Mouse (Mus musculus): ENCODE results near the gene Nek9. TPM values are rescaled to one million over a fixed set of nuclear protein-coding genes. Genes with fewer than 3 reads are reported as not detected.
A peak's percentile ranks its signal among the peaks of the same experiment; 100 is the strongest.

Nek9 gene
- polyA plus RNA-seq, 1 experiment from 2014 or later: 10.2 TPM

GRCm38 (mm10) chr12:85297345-85297997 is 41.7 kb downstream of the Nek9 start:
- H3K27ac ChIP-seq (ENCODE audit: low read depth, low read length): no peak overlapping the region

GRCm38 (mm10) chr12:85296915-85297314 is 42.2 kb downstream of the Nek9 start:
- no peak for ATAC-seq
- Histone ChIP-seq H3K4me2 (replicated peaks; ENCODE audit: low read depth) (no peak overlapping the region), H3K9me3 (ENCODE audit: control insufficient read depth) (no peaks in the 10 kb centered on the region), H3K4me1 (replicated peaks; ENCODE audit: control insufficient read depth, insufficient read depth, low read length) (no peaks in the 10 kb centered on the region), H3K36me3 (ENCODE audit: control insufficient read depth, insufficient read depth) (peaks cover 15% of the 10 kb centered on the region), H3K9ac (ENCODE audit: low read depth, low read length) (no peak overlapping the region), H3K27me3 (replicated peaks; ENCODE audit: control insufficient read depth, insufficient read depth, low read length) (no peaks in the 10 kb centered on the region), H3K27ac (ENCODE audit: low read depth, low read length) (no peak overlapping the region), H3K4me3 (ENCODE audit: low read depth, low read length) (no peak overlapping the region)
- 79% methylated on average over 5 of the region's 5 CpGs for WGBS
- TF ChIP-seq CTCF (IDR thresholded peaks at IDR 0.05; ENCODE audit: low read depth): no peak

More at GRCm38 (mm10) chr12:85297345-85297997, 41.7 kb downstream of the Nek9 start:
- no peaks in the 10 kb centered on the region for H3K4me1 ChIP-seq (replicated peaks; ENCODE audit: control insufficient read depth, insufficient read depth, low read length)
- H3K9me3 ChIP-seq (ENCODE audit: control insufficient read depth): no peaks in the 10 kb centered on the region
- H3K4me3 ChIP-seq (ENCODE audit: low read depth, low read length): no peak overlapping the region
- ATAC-seq: no peak
- no peak overlapping the region for H3K4me2 ChIP-seq (replicated peaks; ENCODE audit: low read depth)
- WGBS: 82% methylated on average over 10 of the region's 10 CpGs
- TF ChIP-seq CTCF (IDR thresholded peaks at IDR 0.05; ENCODE audit: low read depth): no peak
- no peaks in the 10 kb centered on the region for H3K27me3 ChIP-seq (replicated peaks; ENCODE audit: control insufficient read depth, insufficient read depth, low read length)
- peaks cover 19% of the 10 kb centered on the region for H3K36me3 ChIP-seq (ENCODE audit: control insufficient read depth, insufficient read depth)
- H3K9ac ChIP-seq (ENCODE audit: low read depth, low read length): no peak overlapping the region

GRCm38 (mm10) chr12:85295506-85295905 is 43.7 kb downstream of the Nek9 start:
- WGBS: 98% methylated on average over 2 of the region's 2 CpGs
- no peak for TF ChIP-seq CTCF (IDR thresholded peaks at IDR 0.05; ENCODE audit: low read depth)

GRCm38 (mm10) chr12:85292906-85293305 is 46.3 kb downstream of the Nek9 start:
- Histone ChIP-seq H3K27ac (ENCODE audit: low read depth, low read length) (no peak overlapping the region), H3K27me3 (replicated peaks; ENCODE audit: control insufficient read depth, insufficient read depth, low read length) (peaks cover 11% of the 10 kb centered on the region), H3K9me3 (ENCODE audit: control insufficient read depth) (no peaks in the 10 kb centered on the region), H3K4me1 (replicated peaks; ENCODE audit: control insufficient read depth, insufficient read depth, low read length) (no peaks in the 10 kb centered on the region), H3K4me3 (ENCODE audit: low read depth, low read length) (no peak overlapping the region), H3K4me2 (replicated peaks; ENCODE audit: low read depth) (no peak overlapping the region), H3K9ac (ENCODE audit: low read depth, low read length) (no peak overlapping the region), H3K36me3 (ENCODE audit: control insufficient read depth, insufficient read depth) (no peaks in the 10 kb centered on the region)
- no peak for ATAC-seq
- TF ChIP-seq CTCF (IDR thresholded peaks at IDR 0.05; ENCODE audit: low read depth): 0 out of 2 replicates have a peak, but pooled peaks have one; percentile 26

More at GRCm38 (mm10) chr12:85295506-85295905, 43.7 kb downstream of the Nek9 start:
- ATAC-seq: no peak
- H3K4me1 ChIP-seq (replicated peaks; ENCODE audit: control insufficient read depth, insufficient read depth, low read length): no peaks in the 10 kb centered on the region
- no peaks in the 10 kb centered on the region for H3K27me3 ChIP-seq (replicated peaks; ENCODE audit: control insufficient read depth, insufficient read depth, low read length)
- no peak overlapping the region for H3K9ac ChIP-seq (ENCODE audit: low read depth, low read length)
- no peak overlapping the region for H3K4me3 ChIP-seq (ENCODE audit: low read depth, low read length)
- H3K27ac ChIP-seq (ENCODE audit: low read depth, low read length): no peak overlapping the region
- peaks cover 1% of the 10 kb centered on the region; the same call in 1 of the 2 replicates for H3K36me3 ChIP-seq (ENCODE audit: control insufficient read depth, insufficient read depth)
- no peak overlapping the region for H3K4me2 ChIP-seq (replicated peaks; ENCODE audit: low read depth)
- H3K9me3 ChIP-seq (ENCODE audit: control insufficient read depth): no peaks in the 10 kb centered on the region

- Histone ChIP-seq H3K36me3 (ENCODE audit: control insufficient read depth, insufficient read depth) (no peaks in the 10 kb centered on the region), H3K4me2 (replicated peaks; ENCODE audit: low read depth) (no peak overlapping the region), H3K27me3 (replicated peaks; ENCODE audit: control insufficient read depth, insufficient read depth, low read length) (peaks cover 11% of the 10 kb centered on the region), H3K9me3 (ENCODE audit: control insufficient read depth) (no peaks in the 10 kb centered on the region), H3K9ac (ENCODE audit: low read depth, low read length) (no peak overlapping the region), H3K4me3 (ENCODE audit: low read depth, low read length) (no peak overlapping the region), H3K4me1 (replicated peaks; ENCODE audit: control insufficient read depth, insufficient read depth, low read length) (no peaks in the 10 kb centered on the region), H3K27ac (ENCODE audit: low read depth, low read length) (no peak overlapping the region)
- TF ChIP-seq CTCF (IDR thresholded peaks at IDR 0.05; ENCODE audit: low read depth): no peak
- WGBS: 56% methylated on average over 6 of the region's 6 CpGs
- no peak for ATAC-seq
These were observed 46.9 kb downstream of the Nek9 start for GRCm38 (mm10) chr12:85292288-85292687.

GRCm38 (mm10) chr12:85291541-85291940 is 47.6 kb downstream of the Nek9 start:
- no peak for ATAC-seq
- no peak overlapping the region for H3K27ac ChIP-seq (ENCODE audit: low read depth, low read length)

More at GRCm38 (mm10) chr12:85291541-85291940, 47.6 kb downstream of the Nek9 start:
- Histone ChIP-seq H3K4me2 (replicated peaks; ENCODE audit: low read depth) (no peak overlapping the region), H3K27me3 (replicated peaks; ENCODE audit: control insufficient read depth, insufficient read depth, low read length) (peaks cover 11% of the 10 kb centered on the region), H3K4me1 (replicated peaks; ENCODE audit: control insufficient read depth, insufficient read depth, low read length) (no peaks in the 10 kb centered on the region), H3K9me3 (ENCODE audit: control insufficient read depth) (no peaks in the 10 kb centered on the region), H3K36me3 (ENCODE audit: control insufficient read depth, insufficient read depth) (no peaks in the 10 kb centered on the region), H3K9ac (ENCODE audit: low read depth, low read length) (no peak overlapping the region), H3K4me3 (ENCODE audit: low read depth, low read length) (no peak overlapping the region)
- no peak for TF ChIP-seq CTCF (IDR thresholded peaks at IDR 0.05; ENCODE audit: low read depth)

Measured in intestine, postnatal 0 days (tissue).